In the genomic region with DNA sequence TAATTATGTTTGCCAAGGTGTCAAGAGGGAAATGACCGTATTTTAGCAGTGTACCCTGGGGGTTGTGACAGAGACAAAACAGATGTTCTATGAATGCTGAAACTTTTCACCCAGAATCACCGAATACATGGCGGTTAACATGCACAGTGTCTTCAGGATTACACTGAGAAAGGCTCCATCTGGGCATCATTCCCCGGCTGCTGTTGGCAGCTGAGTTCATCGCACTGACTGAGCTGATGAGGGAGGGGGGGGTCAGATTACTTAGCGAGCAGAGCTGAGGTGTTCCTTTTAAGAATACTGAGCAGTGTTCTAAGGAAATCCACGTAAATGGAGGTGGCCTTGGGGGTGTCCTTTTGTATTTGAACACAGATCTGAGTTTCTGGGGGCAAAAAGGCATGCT, we compare ENCODE assay signal across 14 mouse cellular contexts.
DNase-seq lines count a peak whose midpoint lies in the region; ATAC-seq lines count a peak whose summit lies in the region.
"Had no signal": no experiment of that assay in that cellular context is flagged by ENCODE, and none has a peak within 500 bp of the region (broad histone marks: within the 10 kb centered on the region; RNA-seq: fewer than 3 reads in every experiment).

No protein-coding gene starts in this region.

- no peak overlapping the region for H3K4me2 ChIP-seq in heart, embryonic 11.5 days
- H3K4me2 ChIP-seq in midbrain, embryonic 12.5 days (replicated peaks), result no peak overlapping the region
- no peak overlapping the region for H3K4me2 ChIP-seq in midbrain, embryonic 11.5 days
- H3K4me2 ChIP-seq in embryonic facial prominence, embryonic 15.5 days (replicated peaks), result no peak overlapping the region
- no peak overlapping the region for H3K4me2 ChIP-seq in liver, embryonic 11.5 days
- H3K4me2 ChIP-seq: intestine, embryonic 15.5 days; liver, embryonic 13.5 days had no signal

- intact Hi-C loops in heart, postnatal 10 days (cut with DNase I), result no loop called here

- peak; percentile 6 to 23 for DNase-seq in heart, postnatal 10 days
- no peak for DNase-seq in midbrain, embryonic 11.5 days (ENCODE audit: low spot score, missing footprints)
- DNase-seq in gastrocnemius, postnatal 25 days, result peak; percentile 16
- DNase-seq in liver, embryonic 11.5 days (ENCODE audit: low spot score), result no peak
- DNase-seq: cerebellum, adult 11 months; kidney, postnatal 14 days; liver, embryonic 13.5 days; right cerebral cortex, postnatal 4 days; thymus, adult 2 months had no signal

- no peak overlapping the region for H3K9ac ChIP-seq in heart, embryonic 11.5 days (ENCODE audit: low read depth, low read length)
- no peak overlapping the region for H3K9ac ChIP-seq in midbrain, embryonic 12.5 days (replicated peaks)
- no peak overlapping the region for H3K9ac ChIP-seq in midbrain, embryonic 11.5 days (ENCODE audit: low read length)
- no peak overlapping the region for H3K9ac ChIP-seq in embryonic facial prominence, embryonic 15.5 days
- no peak overlapping the region for H3K9ac ChIP-seq in liver, embryonic 11.5 days (ENCODE audit: low read depth, low read length)
- H3K9ac ChIP-seq: intestine, embryonic 15.5 days; liver, embryonic 13.5 days had no signal

- H3K36me3 ChIP-seq in heart, embryonic 11.5 days (ENCODE audit: control insufficient read depth, insufficient read depth, low read length), result no peaks in the 10 kb centered on the region
- H3K36me3 ChIP-seq in midbrain, embryonic 12.5 days, result no peaks in the 10 kb centered on the region; the same call in 1 of the 2 replicates
- no peaks in the 10 kb centered on the region for H3K36me3 ChIP-seq in midbrain, embryonic 11.5 days (ENCODE audit: control insufficient read depth, insufficient read depth, low read length)
- H3K36me3 ChIP-seq in embryonic facial prominence, embryonic 15.5 days, result peaks cover 6% of the 10 kb centered on the region; the same call in 1 of the 2 replicates
- H3K36me3 ChIP-seq in liver, embryonic 11.5 days (ENCODE audit: control insufficient read depth, insufficient read depth, low read length), result no peaks in the 10 kb centered on the region
- H3K36me3 ChIP-seq: intestine, embryonic 15.5 days had no signal

- no peaks in the 10 kb centered on the region for H3K9me3 ChIP-seq in heart, embryonic 11.5 days (replicated peaks; ENCODE audit: control insufficient read depth, low read length)
- no peaks in the 10 kb centered on the region for H3K9me3 ChIP-seq in midbrain, embryonic 12.5 days
- no peaks in the 10 kb centered on the region for H3K9me3 ChIP-seq in midbrain, embryonic 11.5 days (ENCODE audit: control insufficient read depth, low read length)
- no peaks in the 10 kb centered on the region for H3K9me3 ChIP-seq in embryonic facial prominence, embryonic 15.5 days (replicated peaks)
- H3K9me3 ChIP-seq in liver, embryonic 11.5 days (ENCODE audit: control insufficient read depth, low read length), result no peaks in the 10 kb centered on the region
- H3K9me3 ChIP-seq: intestine, embryonic 15.5 days; liver, embryonic 13.5 days had no signal

- H3K27me3 ChIP-seq in heart, embryonic 11.5 days (ENCODE audit: control insufficient read depth, insufficient read depth, low read length), result no peaks in the 10 kb centered on the region
- H3K27me3 ChIP-seq in midbrain, embryonic 12.5 days, result no peaks in the 10 kb centered on the region
- no peaks in the 10 kb centered on the region for H3K27me3 ChIP-seq in midbrain, embryonic 11.5 days (ENCODE audit: control insufficient read depth, insufficient read depth, low read length)
- H3K27me3 ChIP-seq in embryonic facial prominence, embryonic 15.5 days, result no peaks in the 10 kb centered on the region
- H3K27me3 ChIP-seq in liver, embryonic 11.5 days (replicated peaks; ENCODE audit: control insufficient read depth, insufficient read depth, low read length), result no peaks in the 10 kb centered on the region
- H3K27me3 ChIP-seq: intestine, embryonic 15.5 days; liver, embryonic 13.5 days had no signal

- no peak for ATAC-seq in heart, embryonic 11.5 days (replicated peaks; ENCODE audit: insufficient number of reproducible peaks, low FRiP score, low TSS enrichment)
- ATAC-seq in midbrain, embryonic 12.5 days (ENCODE audit: low FRiP score, low read depth), result peak; percentile 27; the same call in 1 of the 2 replicates
- no peak for ATAC-seq in midbrain, embryonic 11.5 days (ENCODE audit: low FRiP score)
- 0 out of 2 replicates have a peak, but pooled peaks have one; percentile 7 for ATAC-seq in embryonic facial prominence, embryonic 15.5 days (ENCODE audit: insufficient number of reproducible peaks, low FRiP score, low TSS enrichment, low read depth)
- ATAC-seq in liver, embryonic 11.5 days (replicated peaks; ENCODE audit: low FRiP score), result no peak
- ATAC-seq: CD4-positive, CD25-positive, alpha-beta regulatory T cell, adult 4 months; intestine, embryonic 15.5 days had no signal

- WGBS in heart, embryonic 11.5 days (ENCODE audit: insufficient replicate concordance), result 67% methylated on average over 7 of the region's 7 CpGs
- WGBS in midbrain, embryonic 12.5 days, result 71% methylated on average over 7 of the region's 7 CpGs
- WGBS in midbrain, embryonic 11.5 days, result 73% methylated on average over 7 of the region's 7 CpGs
- 34% methylated on average over 7 of the region's 7 CpGs for WGBS in embryonic facial prominence, embryonic 15.5 days
- WGBS in liver, embryonic 11.5 days, result 72% methylated on average over 7 of the region's 7 CpGs

- no peak overlapping the region for H3K27ac ChIP-seq in heart, embryonic 11.5 days (ENCODE audit: low read depth, low read length)
- no peak overlapping the region for H3K27ac ChIP-seq in midbrain, embryonic 12.5 days (replicated peaks)
- H3K27ac ChIP-seq in midbrain, embryonic 11.5 days (ENCODE audit: low read depth, low read length), result no peak overlapping the region
- H3K27ac ChIP-seq in embryonic facial prominence, embryonic 15.5 days (replicated peaks), result no peak overlapping the region
- no peak overlapping the region for H3K27ac ChIP-seq in liver, embryonic 11.5 days (ENCODE audit: low read depth, low read length)
- H3K27ac ChIP-seq: intestine, embryonic 15.5 days; liver, embryonic 13.5 days had no signal

- no peak overlapping the region for H3K4me3 ChIP-seq in heart, embryonic 11.5 days (ENCODE audit: low read depth, low read length)
- no peak overlapping the region for H3K4me3 ChIP-seq in midbrain, embryonic 12.5 days
- H3K4me3 ChIP-seq in midbrain, embryonic 11.5 days (ENCODE audit: low read depth, low read length), result no peak overlapping the region
- no peak overlapping the region for H3K4me3 ChIP-seq in embryonic facial prominence, embryonic 15.5 days (replicated peaks)
- H3K4me3 ChIP-seq in liver, embryonic 11.5 days (ENCODE audit: low read depth, low read length), result no peak overlapping the region
- H3K4me3 ChIP-seq: intestine, embryonic 15.5 days; liver, embryonic 13.5 days had no signal

- no peaks in the 10 kb centered on the region for H3K4me1 ChIP-seq in heart, embryonic 11.5 days (ENCODE audit: control insufficient read depth, insufficient read depth, low read length)
- H3K4me1 ChIP-seq in midbrain, embryonic 12.5 days, result peaks cover 3% of the 10 kb centered on the region; the same call in 1 of the 2 replicates
- H3K4me1 ChIP-seq in midbrain, embryonic 11.5 days (ENCODE audit: control insufficient read depth, insufficient read depth, low read length), result no peaks in the 10 kb centered on the region
- H3K4me1 ChIP-seq in embryonic facial prominence, embryonic 15.5 days, result 0 out of 2 replicates have a peak, but pooled peaks cover 2% of the 10 kb centered on the region
- H3K4me1 ChIP-seq in liver, embryonic 11.5 days (replicated peaks; ENCODE audit: control insufficient read depth, insufficient read depth, low read length), result no peaks in the 10 kb centered on the region
- H3K4me1 ChIP-seq: intestine, embryonic 15.5 days; liver, embryonic 13.5 days had no signal

Comparison
In these comparisons a context has a peak if more than half of its experiments do, and no peak if none do; other contexts are left out.
1. ATAC-seq: peak in midbrain, embryonic 12.5 days (single experiment) and embryonic facial prominence, embryonic 15.5 days (single experiment); none in heart, embryonic 11.5 days (single experiment), midbrain, embryonic 11.5 days (single experiment) and liver, embryonic 11.5 days (single experiment).
2. DNase-seq: peak in heart, postnatal 10 days (2 of 2) and gastrocnemius, postnatal 25 days (single experiment); none in midbrain, embryonic 11.5 days (single experiment) and liver, embryonic 11.5 days (single experiment).